Mouse (Mus musculus): ENCODE data around the gene Znrf2.
A peak's percentile ranks its signal among the peaks of the same experiment; 100 is the strongest.

The Znrf2 gene

DNA sequence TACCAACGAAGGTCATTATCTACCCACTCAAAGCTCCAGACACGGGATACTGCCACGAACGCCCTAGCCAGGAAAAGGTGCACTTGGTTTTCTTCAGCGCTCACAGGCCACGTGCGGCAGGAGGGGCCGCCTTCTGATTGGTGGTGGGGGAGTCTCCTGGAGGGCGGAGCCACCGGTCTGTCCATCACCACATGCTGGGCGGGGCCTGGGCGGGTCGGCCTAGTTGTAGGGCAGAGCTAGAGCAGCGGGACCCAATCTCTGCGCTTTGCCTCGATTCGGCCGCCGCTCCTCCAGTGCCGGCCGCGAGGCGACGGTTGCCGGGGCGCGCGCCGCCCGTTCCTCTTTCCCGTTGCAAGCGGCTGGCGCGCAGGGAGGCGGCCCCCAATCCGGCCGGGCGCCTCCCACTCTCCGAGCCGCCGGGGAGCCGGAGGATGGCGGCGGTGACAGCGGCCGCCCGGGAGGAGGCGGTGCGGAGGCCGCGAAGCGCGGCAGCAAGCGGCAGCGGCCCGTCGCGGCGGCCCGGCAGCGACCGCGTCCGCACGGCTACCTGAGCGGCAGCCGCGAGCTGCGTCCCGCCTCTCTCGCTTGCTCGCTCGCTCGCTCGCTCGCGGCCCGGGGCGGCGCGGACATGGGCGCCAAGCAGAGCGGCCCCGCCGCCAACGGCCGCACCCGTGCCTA lies at the start of gene Znrf2:
Gene Znrf2 (plus strand): TSS at position 529 of the 678 bp plus-strand sequence.
- peak; percentile 93 for DNase-seq (ENCODE audit: low spot score)

DNA sequence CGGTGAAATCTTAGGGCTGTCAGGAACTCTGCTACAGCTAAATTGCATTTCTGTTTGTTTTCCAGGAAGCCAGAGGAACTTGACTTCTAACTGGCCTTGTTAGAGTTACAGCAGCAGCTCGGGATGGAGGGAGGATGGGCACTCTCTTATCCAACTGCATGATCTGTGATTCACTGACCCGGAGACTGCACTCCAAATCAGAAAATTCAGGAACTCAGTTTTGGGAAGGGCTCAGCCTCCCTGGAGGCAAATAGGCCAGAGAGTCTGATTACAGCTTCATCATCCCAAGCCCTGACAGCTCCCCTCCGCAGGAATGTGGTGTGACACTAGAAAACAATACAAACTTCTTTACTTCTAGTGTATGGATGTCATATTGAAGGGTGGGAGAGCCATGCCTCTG lies 49.0 kb upstream of the Znrf2 start:
- DNase-seq (ENCODE audit: low spot score), result no peak

DNA sequence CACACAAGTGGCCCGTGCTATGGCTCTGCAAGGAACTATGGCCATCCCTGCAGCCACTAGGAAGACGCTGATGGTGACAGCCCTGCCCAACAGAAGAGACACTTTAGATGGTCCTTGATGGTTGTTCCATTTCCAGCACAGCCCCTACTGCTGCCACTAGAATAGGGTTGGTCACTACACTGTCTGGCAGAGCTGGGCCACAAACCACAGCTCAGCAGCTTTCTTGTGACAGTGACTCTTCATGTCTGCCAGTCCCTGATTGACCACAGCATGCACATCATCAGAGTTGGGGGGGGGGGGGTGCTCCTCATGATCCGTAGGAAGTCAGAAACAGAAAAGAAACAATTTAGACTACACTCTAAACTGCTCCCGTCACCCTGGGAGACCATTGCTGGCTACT lies 46.0 kb upstream of the Znrf2 start:
- DNase-seq (ENCODE audit: low spot score), result no peak

DNA sequence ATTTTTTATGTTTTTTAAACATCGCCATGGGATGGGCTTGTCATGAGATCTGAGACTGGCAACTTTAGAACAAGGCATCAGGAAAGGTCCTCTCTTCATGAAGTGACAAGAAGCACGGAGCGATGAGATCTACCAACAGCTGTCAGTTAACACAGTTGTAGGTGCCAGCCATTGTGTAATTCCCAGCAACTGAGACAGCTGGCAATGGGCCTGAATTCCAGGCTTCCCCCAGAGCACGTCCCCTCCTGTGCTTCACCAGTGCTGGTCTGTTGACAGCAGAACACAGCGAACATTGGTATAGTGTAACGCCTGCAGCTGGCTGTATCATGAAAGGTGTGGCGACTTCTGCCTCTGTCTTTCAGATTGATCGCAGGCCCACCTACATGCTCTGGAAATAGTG lies 45.5 kb upstream of the Znrf2 start:
- no peak for DNase-seq (ENCODE audit: low spot score)

DNA sequence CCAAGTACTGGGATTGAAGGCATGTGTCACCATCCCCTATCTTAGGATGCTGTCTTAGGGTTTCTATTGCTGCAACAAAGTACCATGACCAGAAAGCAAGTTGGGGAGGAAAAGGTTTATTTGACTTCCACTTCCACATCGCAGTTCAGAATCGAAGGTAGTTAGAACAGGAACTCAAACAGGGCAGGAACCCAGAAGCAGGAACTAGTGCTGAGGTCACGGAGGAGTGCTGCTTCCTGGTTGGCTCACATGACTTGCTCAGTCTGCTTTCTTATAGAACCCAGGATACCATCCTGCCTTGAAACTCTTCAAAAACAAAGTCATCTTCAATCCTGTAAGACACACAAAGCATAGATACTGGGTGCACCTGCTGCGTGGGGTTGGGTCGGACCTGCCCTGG lies 44.6 kb upstream of the Znrf2 start:
- DNase-seq (ENCODE audit: low spot score), result no peak

DNA sequence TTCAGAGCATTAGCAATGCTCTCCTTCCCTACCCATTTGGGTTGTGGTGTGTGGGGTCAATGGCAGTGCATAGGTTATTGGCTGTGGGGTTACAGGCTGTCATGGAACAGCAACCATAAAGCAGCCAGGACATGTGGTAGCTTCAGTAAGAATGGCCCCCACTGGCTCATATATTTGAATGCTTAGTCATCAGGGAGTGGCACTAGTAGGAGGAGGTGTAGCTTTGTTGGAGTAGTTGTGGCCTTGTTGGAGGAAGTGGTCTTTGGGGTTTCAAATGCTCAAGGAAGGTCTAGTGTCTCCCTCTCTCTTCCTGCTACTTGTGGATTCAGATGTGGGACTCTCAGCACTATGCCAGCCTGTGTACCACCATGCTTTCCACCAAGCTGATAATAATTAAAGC lies 41.0 kb upstream of the Znrf2 start:
- DNase-seq (ENCODE audit: low spot score), result no peak

DNA sequence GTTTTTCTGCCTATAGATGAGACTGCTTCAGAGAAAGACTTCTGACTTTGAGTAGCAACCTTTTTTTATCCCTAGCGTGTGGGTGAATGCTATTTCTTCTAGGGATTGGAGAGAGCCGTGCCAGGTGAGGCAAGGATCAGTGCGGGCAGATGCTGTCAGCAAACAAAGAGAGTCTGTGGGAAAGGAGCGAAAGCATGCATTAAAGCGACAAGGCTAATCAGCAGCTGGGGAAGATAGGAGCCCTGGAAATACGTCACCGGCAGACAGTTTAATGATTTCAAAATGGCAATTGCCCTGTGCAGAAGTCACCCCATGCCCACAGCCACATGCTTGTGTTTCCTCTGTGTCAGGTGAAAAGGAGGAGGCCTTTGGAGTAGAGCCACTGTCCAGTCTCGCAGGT lies 39.1 kb upstream of the Znrf2 start:
- no peak for DNase-seq (ENCODE audit: low spot score)

DNA sequence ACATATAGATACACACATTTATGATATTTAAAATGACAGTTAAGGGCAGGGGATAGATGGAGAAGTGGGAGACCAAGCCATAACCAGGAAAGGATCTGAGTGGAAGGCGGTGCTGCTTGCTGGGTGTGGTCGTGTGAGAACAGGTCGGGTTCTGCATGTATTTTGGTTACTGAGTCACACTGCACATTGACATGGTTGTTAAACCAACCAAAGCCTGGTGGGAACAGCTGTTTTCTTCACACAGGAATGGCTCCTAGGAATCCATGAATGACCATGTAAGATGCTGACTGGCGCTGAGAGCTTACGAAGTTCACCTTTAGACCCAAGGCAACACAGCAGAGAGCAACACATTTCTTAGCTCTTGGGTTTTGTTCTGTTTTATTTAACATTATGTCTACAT lies 36.7 kb upstream of the Znrf2 start:
- no peak for DNase-seq (ENCODE audit: low spot score)

DNA sequence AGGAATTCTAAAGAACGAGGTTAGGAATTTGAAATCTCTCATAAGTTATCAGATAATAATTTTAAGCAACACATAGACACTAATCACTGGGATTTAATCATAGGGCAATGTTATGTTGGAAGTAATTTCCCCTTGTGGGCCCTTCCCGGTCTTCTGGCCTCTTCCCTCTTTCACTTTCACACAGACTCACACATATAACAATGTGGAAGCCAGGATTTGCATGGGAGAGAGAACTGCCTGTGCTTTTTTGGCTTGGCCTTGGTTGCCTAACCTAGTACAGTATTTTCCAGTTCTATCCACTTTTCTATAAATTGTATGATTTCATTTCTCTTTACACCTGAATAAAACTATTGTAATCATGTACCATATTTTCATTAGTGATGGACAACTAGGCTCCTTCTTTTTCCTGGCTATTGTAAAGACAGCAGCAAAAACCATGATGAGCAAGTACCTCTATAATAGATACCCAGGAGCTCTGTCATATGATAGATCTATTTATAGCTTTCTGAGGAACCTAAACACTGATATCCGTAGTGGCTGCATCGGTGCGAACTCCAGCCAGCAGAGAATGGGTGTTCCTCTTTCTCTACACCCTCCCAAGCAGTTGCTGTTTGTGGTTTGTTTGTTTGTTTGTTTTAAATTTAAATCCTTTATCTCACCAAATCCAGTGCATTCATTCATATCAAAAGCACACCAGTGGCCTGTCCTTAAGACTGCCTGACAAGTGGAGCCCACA lies 36.0 kb upstream of the Znrf2 start:
- DNase-seq (ENCODE audit: low spot score), result no peak

DNA sequence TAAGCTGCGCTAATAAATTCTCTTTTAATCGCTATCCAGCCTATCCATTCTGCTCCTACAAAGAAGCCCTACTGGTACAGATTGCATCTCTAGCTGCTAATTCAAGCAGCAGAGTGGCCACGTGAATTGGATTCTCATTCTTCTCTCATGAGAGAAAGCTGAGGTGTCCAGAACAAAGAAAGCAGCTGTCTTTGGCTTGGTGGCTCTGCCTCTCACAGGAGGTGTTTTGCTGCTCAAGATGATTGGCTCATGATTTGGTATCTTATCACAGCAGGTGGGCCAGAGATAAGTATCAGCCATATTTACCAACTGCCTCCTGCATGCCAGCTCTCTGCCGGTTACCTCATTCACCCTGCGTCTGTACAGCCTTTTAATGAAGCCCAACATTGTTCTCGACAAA lies 34.8 kb upstream of the Znrf2 start:
- DNase-seq (ENCODE audit: low spot score), result no peak

DNA sequence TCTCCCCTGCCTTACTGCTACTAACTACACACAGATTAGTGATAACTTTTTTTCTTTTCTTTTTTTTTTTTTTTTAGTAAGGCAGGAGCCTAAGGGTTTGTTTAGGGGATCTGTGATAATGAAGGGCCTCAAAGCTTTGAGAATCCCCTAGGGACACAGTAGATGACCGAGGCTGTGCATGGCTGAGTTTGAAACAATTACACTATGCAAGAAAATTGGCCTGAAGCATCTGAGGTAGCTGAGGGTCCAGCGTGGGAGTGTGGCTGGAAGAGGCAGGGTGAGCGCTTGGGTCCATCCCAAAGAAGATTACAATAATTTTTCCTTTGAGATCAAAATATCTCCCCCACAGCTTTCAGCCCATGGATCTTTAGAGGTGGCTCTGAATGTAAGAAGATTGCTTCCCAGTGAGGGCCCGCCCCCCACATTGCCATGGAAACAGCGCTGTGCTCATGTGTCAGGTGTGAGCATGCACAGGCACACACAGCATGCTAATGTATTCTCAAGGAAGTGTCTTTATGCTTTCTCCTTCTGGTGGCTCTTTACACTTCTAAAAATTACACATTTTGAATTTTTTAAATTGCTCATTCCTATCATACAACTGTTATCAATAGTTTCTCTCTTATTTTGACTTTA lies 31.5 kb upstream of the Znrf2 start:
- DNase-seq (ENCODE audit: low spot score), result no peak

DNA sequence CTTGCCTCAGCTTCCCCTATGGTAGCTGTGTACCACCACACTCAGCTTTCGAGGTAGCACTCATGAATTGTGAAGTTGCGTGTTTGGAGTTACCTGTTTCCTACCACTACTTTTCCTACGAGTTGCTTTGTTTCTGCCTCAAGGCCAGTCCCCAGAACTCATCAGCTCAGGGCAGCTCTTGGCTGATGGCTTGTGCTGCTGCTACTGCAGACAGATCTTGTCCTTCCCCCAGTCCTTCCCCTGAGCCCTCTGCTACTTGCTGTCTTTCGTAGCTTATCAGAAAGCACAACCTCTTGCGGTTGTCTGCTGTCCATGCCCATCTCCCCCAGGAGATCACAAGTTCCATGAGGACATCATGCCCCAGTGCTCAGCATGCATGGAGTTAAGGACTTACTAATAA lies 29.9 kb upstream of the Znrf2 start:
- no peak for DNase-seq (ENCODE audit: low spot score)

DNA sequence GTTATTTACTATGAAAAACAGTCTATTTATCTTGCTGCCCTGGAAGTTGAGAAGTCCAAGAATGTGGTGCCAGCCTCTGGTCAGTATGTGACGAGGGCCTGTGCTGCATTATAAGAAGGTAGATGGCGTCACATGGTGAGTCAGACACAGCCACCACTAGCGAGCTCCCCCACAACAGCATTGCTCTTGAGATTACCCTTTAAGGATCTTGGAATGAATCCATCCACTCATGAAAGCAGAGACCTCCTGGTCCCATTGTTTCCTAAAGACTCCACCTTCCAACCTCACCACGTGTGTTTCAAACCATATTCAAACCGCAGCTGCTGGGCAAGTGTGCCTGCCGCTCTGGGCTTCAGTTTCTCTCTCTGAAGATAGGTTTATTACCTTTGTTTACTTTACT lies 28.2 kb upstream of the Znrf2 start:
- DNase-seq (ENCODE audit: low spot score), result no peak

DNA sequence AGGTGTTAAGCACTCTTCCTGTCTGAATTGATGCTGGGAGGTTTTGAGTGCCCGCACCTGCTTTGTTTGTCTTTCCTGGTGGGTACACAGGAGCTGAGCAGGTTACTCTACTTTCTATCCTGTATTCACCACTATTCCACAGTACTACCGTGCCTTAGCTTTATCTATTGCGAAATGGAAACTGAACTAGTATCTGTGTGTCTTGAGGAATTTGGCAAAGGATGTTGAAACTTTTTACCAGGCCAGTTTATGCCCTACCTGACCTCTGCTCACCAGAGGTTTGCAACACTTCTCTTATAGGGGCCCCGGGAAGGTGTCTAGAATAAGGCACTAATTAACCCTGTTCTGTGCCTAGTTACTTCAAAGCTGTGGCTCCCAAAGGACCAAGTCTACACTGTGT lies 27.6 kb upstream of the Znrf2 start:
- DNase-seq (ENCODE audit: low spot score), result no peak

DNA sequence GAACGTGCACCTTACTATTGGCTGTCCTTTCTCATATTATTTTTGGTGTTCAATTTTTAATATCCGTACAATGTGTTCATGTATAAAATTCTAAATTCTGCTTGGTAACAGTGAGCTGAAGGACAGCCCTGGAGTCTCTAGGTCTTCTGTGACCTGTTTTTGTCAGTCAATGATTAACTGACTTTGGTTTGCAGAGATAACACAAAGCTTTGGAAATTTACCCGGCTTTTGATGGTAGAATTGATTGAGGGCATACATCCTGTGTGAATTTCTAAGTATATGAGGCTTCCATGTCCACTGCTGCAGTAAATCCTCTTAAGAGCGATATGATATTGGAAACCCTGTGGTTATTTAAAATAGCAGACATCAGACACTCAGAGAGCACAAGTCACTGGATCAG lies 26.6 kb upstream of the Znrf2 start:
- DNase-seq (ENCODE audit: low spot score), result no peak

DNA sequence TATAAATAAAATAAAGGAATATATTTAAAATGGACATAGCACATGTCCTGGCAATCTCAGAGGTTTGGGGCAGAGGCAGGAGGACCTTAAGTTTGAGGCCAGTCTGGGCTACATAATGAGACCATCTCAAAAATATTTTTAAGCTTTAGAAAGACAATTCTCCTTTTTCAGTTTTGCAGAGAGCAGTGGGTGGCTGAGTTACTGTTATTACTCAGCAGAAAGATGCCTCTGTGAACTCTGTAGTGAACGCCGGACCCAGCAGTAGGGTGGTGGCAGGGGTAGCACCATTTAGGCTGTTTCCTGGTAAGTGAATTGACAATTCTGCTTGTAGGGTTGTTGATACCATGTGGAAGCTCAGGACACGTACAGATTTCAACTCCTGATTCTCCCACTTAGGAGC lies 22.9 kb upstream of the Znrf2 start:
- no peak for DNase-seq (ENCODE audit: low spot score)

DNA sequence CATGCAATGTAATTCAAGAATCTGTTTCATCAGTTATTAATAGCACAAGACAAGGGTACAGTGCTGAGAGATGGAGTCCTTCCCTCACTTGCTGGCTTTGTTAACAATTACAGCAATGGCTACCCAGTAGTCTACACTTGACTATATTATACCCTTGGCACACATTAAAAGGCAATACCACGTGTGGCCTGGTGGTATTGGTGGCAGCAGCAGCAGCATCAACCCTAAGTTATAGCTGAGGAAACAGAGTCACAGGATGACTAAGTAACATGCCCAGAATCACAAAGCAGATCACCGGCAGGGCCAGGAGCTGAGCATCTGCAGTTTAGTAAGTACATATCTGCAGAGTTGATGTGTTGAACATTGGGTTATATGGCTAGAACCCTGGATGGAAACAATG lies 22.3 kb upstream of the Znrf2 start:
- DNase-seq (ENCODE audit: low spot score), result no peak

DNA sequence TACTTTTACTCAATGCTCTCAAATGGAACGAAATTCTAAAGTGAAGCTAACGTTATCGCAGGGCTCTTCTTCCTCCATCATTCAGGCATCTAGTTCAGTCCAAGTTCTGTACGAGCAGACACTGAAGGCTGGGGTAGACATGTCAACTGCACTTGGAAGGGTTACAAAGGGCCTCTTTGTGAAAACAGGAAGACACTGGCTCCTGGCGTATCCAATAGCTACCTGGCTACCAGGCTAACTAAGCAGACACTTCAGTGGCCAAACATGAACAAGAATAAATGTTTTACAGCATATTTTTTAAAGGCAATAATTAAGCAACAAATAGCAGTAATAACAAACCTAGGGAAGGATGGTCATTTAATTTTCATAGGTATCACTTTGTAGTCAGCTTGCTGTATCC lies 21.7 kb upstream of the Znrf2 start:
- DNase-seq (ENCODE audit: low spot score), result no peak

DNA sequence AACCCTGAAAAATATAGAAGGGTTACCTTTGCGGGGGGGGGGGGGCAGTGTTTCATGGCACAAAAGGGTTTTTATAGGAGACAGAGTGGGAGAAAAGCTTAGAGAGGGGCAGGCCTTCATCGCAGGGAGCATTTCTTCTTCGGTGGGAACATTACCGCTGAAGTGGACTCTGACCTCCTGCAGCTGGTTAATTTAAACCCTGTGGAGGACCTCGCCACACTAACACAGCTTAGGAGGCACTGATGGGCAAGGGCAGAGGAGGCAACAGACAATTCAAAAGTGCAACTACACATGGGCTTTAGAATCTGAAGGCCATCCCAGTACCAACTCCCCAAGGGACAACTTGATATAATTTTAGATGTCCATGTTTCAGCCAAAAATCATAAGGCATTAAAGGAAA lies 20.7 kb upstream of the Znrf2 start:
- no peak for DNase-seq (ENCODE audit: low spot score)

DNA sequence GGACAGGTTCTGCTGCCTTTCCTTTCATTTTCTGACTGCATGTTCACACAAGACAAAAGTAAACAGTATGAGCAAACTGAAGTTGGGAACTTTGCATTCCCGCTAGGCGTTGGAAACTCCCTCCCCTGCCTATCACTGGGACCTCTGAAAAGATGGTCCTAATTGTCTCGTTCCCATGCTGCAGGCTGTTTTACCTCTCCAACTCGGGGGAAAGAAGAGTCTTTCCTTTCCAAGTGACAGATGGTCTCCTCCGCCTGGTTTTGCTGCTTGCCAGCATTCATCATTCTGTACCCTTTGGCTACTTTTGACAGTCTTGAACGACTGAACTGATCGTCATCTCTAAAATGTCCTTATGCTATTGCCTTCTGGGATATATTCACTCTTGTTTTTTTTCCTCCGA lies 14.4 kb upstream of the Znrf2 start:
- DNase-seq (ENCODE audit: low spot score), result no peak

DNA sequence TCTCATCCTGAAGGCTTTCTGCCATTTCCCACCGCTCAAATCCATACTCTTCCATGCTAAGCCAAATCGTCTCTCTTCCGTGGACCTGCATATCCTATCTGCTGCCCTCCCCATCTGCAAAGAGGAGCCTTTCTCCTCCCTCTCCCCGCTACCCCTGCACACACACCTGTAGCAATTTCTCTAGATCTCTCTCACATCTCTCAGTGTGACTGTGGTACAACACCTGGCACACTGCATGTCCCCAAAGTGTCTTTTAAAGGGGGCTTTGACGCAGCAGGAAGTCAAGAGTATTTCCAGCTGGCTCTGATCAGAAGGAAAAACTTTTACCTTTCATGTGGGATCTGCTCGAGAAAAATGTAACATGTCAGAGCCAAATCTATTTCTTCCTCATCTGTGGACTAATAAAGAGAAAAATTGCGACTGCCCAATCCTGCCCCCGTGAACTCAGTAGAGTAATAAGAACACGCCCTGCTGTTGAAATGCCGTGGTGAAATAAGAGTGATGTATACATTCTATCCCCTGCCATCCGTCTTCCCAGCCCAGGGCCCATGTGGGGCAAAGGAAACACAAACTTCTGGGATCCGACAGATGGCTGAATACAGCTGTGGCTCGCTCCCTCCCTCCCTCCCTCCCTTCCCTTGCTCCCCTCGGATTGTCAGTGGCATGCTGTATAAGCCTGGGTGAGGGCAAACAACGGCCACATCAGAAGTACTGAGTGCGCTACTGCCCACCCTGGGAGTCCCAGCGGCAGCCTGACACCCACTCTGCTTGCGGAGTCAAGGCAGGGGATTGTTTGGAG lies 12.5 kb upstream of the Znrf2 start:
- no peak for DNase-seq (ENCODE audit: low spot score)

DNA sequence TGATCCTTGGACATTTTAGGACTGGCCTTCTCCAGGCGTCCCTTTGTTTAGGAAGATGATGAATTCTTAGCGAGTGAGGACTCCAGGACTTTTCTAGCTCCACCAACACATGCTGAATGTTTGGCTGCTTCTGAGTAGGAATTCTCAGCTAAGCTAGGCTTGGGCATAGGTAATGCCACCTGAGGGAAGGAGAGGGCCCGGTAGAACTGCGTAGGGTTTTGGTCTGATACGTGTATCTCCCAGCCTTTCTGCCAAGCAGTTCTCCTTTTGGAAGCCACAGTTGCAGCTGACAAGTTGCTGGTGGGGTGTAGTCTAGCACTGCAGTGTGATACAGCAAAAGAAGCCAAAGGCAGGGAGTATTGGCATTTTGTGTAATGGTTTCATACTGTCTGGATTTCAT lies 10.9 kb upstream of the Znrf2 start:
- DNase-seq (ENCODE audit: low spot score), result no peak
